Mouse (Mus musculus): ENCODE data around the gene Dgkh.

Dgkh gene

GRCm38 (mm10) chr14:78541319-78541718, 191.3 kb downstream of the Dgkh start:
- DNase-seq (ENCODE audit: low read depth in 2 of 2, low spot score in 2 of 2), result no peak

DNA sequence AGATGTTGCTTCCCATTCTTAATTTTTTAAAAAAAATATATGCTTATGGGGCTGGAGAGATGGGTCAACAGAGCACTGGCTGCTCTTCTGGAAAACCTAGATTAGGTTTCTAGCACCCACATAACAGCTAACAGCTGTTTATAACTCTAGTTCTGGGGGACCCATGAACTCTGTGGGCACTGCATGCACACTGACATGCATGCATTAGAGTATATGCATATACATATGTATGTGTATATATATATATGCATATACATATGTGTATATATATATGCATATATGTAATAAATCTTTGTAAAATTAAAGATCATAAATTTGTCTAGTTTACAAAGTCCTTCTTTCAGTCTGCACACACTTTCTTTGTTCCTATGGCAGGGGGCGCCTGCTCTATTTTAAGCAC, 192.8 kb downstream of the Dgkh start:
- no peak for DNase-seq (ENCODE audit: low read depth in 2 of 2, low spot score in 2 of 2)

- no peak for DNase-seq (ENCODE audit: low read depth in 2 of 2, low spot score in 2 of 2)
Measured at GRCm38 (mm10) chr14:78538572-78539320, 193.8 kb downstream of the Dgkh start.

GRCm38 (mm10) chr14:78537551-78537950, 195.0 kb downstream of the Dgkh start:
- DNase-seq (ENCODE audit: low read depth in 2 of 2, low spot score in 2 of 2), result no peak

DNA sequence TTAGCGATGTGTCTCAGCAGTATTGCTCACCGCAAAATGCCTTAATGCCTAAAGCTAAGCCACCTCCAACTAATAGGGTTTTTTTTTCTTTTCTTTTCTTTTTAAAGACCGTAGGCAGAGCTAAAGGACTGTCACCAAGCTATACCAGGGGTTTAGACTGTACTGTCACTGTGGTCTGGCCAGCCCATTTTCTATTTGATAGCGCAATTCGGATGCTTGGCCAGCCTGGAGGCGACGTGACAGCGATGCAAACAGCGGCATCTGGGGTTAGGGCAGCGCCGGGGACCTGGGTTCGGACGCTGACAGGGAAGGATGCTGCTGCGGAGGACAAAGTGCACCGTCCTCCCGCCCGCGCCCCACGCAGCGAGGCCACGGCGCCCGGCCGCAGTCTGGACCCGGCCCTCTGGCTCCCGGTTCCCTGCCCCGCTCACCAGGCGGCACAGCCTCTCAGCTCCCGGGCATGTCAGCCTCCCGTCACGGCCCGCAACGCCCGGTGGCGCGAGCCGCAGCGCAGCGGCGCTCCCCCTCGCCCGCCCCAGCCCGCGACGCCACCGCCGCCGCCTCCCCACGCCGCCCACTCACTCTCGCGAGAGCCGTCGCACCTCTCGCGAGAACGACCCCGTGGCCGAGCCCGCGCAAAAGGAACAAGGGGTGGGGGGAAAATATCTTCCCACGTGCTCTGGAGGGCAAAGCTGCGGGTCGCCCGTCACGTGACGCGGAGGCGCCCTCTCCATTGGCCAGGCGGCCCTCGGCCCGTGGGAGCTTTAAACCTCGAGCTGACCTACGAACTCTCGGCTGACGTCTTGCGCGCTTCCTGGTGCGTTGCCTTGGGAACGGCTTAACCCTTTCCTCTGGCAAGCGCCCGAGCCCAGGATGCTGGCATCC, 196.1 kb downstream of the Dgkh start, which contains the start of gene Akap11:
TSS of gene Akap11 (minus strand) at position 528 of the 885 bp plus-strand sequence.
- peak; percentile 88 to 89 for DNase-seq (ENCODE audit: low read depth in 2 of 2, low spot score in 2 of 2)

GRCm38 (mm10) chr14:78535366-78535765, 197.2 kb downstream of the Dgkh start:
- DNase-seq (ENCODE audit: low read depth in 2 of 2, low spot score in 2 of 2), result no peak

GRCm38 (mm10) chr14:78534651-78535050, 197.9 kb downstream of the Dgkh start:
- no peak for DNase-seq (ENCODE audit: low read depth in 2 of 2, low spot score in 2 of 2)

GRCm38 (mm10) chr14:78533701-78534100, 198.9 kb downstream of the Dgkh start:
- no peak for DNase-seq (ENCODE audit: low read depth in 2 of 2, low spot score in 2 of 2)

DNA sequence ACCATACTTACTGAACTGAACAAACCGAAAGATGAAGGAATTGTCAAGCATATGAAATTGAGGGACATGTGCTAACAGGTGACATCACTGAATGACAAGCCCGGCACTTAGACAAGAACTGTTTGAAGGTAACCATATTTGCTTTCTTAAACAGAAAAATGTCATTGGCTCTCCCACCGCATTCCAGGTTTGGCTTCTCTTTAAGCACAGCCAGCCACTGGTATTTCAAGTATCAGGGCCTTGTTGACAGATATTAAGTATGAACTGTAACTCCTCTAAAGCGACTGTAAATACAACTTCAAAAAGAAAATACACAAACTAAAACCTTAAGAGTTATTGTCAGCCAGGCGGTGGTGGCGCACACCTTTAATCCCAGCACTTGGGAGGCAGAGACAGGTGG, 200.2 kb downstream of the Dgkh start:
- no peak for DNase-seq (ENCODE audit: low read depth in 2 of 2, low spot score in 2 of 2)

DNA sequence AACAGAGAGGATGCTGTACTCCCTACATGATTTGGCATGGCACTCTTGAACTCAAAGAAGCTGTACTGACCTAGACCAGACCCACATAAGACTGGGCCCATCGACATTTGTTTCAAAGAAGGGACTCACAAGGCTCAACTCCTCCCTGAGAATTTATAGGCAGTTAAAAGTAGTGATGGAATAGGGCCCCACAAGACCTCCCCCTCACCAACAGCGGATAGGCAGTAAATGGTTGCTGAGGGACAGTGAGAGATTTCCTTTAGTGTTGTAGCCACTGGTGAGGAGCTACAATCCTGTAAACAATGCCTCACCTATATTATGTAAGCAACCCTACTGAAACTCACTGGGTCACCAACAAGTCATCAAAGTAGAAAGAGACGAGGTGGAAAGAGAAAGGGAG, 202.3 kb downstream of the Dgkh start:
- DNase-seq (ENCODE audit: low read depth in 2 of 2, low spot score in 2 of 2), result no peak

DNA sequence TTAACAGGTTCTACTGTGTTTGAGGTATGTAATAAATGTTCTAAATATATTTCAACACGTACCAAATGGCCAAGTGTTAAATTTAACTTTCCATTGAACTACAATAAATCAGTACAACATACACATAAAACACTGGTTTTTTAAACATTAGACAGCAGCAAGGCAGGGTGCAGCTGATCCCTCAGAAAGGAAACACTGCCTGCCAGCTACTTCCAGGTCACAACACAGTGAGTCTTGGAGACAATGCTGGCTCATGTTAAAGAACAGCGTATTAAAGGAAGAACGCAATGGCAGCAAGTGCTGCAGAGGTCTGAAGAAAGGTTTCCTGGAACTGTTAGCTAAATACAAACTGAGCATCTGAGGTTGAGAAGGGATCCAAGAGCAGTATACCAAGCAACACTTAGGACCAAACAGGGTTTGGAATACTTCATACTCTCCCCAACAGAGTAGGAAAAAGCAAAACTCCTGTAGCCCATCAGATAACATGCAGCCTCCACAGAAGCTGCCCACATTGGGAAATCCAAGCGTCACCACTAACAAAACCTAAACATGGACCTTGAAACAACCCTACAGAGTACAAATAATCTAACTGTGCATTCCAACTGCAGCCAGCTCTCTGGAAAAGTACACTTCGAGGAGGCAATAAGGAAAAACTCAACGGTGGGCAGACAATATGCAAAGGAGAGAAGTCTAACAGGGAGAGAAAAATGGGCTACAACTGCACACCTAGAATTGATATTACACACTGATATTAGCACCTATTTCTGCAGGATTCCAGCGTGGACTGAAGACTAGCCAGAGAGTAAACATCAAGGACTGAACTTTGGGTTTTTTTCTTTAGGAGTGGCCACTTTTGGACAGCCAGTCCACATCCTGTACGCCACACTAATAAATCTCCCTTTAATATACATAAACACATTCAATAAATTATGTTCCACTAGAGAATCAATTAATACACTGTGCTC, 203.8 kb downstream of the Dgkh start:
- DNase-seq (ENCODE audit: low read depth in 2 of 2, low spot score in 2 of 2), result no peak

DNA sequence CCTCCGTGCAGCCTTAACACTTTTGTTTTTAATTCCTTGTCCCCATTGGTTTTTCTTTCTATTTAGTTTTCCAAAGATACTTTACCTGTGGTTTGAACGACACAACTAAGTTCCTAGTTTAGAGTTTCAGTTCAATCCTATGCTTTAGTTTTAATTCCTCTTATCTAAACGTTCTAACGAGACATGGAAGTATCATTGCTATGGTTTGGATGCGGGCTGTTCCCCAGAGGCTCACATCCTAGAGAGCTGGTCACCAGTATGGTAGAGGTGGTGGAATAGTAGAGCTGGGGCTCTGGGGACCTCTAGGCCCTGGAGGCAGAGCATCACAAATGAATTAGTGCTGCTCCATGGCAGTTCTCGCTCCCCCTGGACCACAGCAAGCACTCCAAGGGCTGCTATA, 205.7 kb downstream of the Dgkh start:
- DNase-seq (ENCODE audit: low read depth in 2 of 2, low spot score in 2 of 2), result no peak

- no peak for DNase-seq (ENCODE audit: low read depth in 2 of 2, low spot score in 2 of 2)
Measured at GRCm38 (mm10) chr14:78526475-78526874, 206.1 kb downstream of the Dgkh start.

GRCm38 (mm10) chr14:78525611-78526457, 206.7 kb downstream of the Dgkh start:
- DNase-seq (ENCODE audit: low read depth in 2 of 2, low spot score in 2 of 2), result no peak

DNA sequence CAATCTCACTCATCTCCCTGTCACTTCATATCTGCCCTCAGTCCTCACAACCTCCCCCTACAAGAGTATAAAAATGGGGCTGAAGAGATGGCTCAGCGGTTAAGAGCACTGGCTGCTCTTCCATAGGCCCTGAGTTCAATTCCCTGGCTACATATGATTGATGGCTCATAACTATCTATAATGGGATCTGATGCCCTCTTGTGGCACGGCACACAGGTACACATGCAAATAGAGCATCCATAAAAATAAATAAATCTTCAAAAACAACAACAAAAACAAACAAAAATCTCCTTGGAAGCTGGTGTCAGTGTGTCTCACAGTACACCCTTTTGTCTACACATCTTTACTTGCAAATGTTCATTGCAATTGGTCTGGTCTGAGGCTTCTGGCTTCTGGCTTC, 207.5 kb downstream of the Dgkh start:
- no peak for DNase-seq (ENCODE audit: low read depth in 2 of 2, low spot score in 2 of 2)

- DNase-seq (ENCODE audit: low read depth in 2 of 2, low spot score in 2 of 2), result no peak
Measured at GRCm38 (mm10) chr14:78510713-78511112, 221.9 kb downstream of the Dgkh start.

DNA sequence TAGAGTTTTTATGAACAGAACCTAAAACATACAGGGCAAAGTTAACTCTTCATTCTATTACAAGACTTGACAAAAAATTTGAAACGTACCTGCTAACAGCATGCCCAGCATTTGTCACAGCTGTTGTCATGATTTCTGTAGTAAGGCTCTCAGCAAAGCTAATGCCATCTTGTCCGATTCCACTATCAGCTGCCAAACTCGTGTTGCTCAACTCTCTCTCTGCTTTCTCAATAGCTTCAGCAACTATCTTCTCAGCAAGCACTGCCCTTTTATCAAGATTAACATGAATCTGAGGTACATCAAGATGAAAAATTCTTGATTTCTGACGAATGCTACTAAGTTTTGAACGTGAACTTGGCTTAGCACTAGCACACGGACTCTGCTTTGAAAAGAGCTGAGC, 222.8 kb downstream of the Dgkh start:
- DNase-seq (ENCODE audit: low read depth in 2 of 2, low spot score in 2 of 2), result no peak
